Mouse (Mus musculus): ENCODE measurements around the gene Efcab7. TPM values are rescaled to one million over a fixed set of nuclear protein-coding genes. Genes with fewer than 3 reads are reported as not detected.

Efcab7 gene
- polyA plus RNA-seq (2012; ENCODE audit: insufficient read depth, insufficient read length, missing spikeins): 2.2 and 3.1 TPM in 2 replicates

- H3K27ac ChIP-seq (replicated peaks; ENCODE audit: low read depth, low read length): 0 out of 2 replicates have a peak within 1 kb of the TSS, but pooled peaks have one; percentile 61
- H3K4me3 ChIP-seq (ENCODE audit: insufficient read depth, low read depth, low read length): peak within 1 kb of the TSS; percentile 85
- no peaks in the 10 kb centered on the region for H3K4me1 ChIP-seq (ENCODE audit: control insufficient read depth, insufficient read depth, insufficient read length, low read length)
These were observed at the start of gene Efcab7 for GRCm38 (mm10) chr4:99829094-99830073. Gene Efcab7, plus strand, starts transcription at chr4:99829198.

GRCm38 (mm10) chr4:99792365-99792764, 36.6 kb upstream of the Efcab7 start:
- H3K4me1 ChIP-seq (ENCODE audit: control insufficient read depth, insufficient read depth, insufficient read length, low read length): no peaks in the 10 kb centered on the region
- no peak overlapping the region for H3K27ac ChIP-seq (replicated peaks; ENCODE audit: low read depth, low read length)
- no peak overlapping the region for H3K4me3 ChIP-seq (ENCODE audit: insufficient read depth, low read depth, low read length)

DNA sequence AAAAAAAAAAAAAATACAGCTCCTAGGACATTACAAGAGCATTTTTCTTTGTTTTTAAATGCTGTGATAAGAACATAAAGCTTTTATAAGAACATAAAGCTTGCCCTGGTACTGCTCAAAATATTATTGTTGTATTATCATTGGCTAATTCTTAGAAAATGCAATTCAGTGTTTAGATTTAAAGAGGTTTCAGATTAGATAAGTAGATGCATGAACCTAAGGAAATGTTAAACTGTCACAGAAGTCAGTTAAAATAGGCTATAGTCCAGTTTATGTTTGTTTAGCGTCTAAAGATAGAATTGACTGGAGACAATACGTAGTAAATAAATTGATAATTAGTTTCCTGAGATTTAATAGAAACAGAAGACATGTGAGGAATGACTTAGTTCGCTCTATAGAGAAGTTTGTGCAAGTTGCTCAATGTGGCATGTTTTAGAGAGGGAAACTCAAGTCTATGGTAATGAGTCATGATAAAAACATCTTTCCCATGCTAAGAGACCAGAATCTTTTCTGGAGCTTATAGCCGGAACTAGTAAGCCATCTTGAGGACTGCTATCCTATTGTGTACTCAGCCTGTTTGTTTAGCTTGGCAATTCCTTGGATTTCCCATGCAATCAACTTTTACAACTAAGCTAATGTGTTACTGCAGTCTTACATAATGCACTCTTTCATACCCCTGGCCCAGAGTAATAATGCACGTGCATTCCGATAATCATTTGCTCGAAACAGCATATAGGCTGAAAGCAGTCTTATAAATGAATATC, 12.1 kb upstream of the Efcab7 start:
- no peak overlapping the region for H3K4me3 ChIP-seq (ENCODE audit: insufficient read depth, low read depth, low read length)
- no peaks in the 10 kb centered on the region for H3K4me1 ChIP-seq (ENCODE audit: control insufficient read depth, insufficient read depth, insufficient read length, low read length)
- no peak overlapping the region for H3K27ac ChIP-seq (replicated peaks; ENCODE audit: low read depth, low read length)

DNA sequence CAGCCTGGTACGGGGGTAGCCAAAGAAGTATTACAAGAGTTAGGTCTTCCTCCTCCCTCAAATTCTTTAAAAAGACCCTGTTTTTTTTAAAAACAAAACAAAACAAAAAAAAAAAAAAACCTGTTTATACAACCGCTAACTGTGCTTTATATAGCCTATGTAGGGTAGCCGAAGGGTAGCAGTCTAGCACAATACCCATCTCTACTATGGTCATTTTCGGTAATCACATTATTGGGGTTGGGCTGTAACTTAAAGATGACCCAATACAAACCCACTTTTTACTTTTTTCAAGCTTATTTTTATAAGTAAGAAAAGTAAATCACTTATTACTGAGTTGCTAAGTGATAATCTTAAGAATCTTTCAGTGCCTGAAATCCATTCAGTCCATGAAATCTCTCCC, 661 bp upstream of the Efcab7 start:
- H3K27ac ChIP-seq (replicated peaks; ENCODE audit: low read depth, low read length): no peak overlapping the region
- H3K4me3 ChIP-seq (ENCODE audit: insufficient read depth, low read depth, low read length): no peak overlapping the region
- H3K4me1 ChIP-seq (ENCODE audit: control insufficient read depth, insufficient read depth, insufficient read length, low read length): no peaks in the 10 kb centered on the region

- peak overlapping the region; percentile 85 for H3K4me3 ChIP-seq (ENCODE audit: insufficient read depth, low read depth, low read length)
- H3K4me1 ChIP-seq (ENCODE audit: control insufficient read depth, insufficient read depth, insufficient read length, low read length): no peaks in the 10 kb centered on the region
- no peak overlapping the region for H3K27ac ChIP-seq (replicated peaks; ENCODE audit: low read depth, low read length)
These were observed 282 bp upstream of the Efcab7 start for GRCm38 (mm10) chr4:99828739-99829093.

DNA sequence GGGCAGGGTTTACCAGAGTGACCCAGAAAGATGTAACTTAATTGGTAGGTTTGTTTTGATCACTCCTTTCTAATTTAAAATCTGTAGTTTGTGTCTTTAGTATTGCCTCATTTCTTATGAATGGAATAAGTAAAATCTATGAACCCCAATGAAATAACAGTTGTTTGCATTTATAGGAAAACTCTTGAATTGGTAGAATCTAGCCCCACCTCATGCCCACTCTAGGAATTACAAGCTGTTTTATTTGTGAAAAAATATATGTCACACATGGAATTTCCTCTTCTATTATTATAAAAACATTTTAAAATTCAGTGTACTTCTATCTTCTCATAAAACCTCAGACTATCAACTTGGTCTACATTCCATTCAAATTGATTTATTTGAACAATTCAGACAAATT, 52.9 kb downstream of the Efcab7 start:
- Histone ChIP-seq H3K27ac (replicated peaks; ENCODE audit: low read depth, low read length) (no peak overlapping the region), H3K4me3 (ENCODE audit: insufficient read depth, low read depth, low read length) (no peak overlapping the region), H3K4me1 (ENCODE audit: control insufficient read depth, insufficient read depth, insufficient read length, low read length) (no peaks in the 10 kb centered on the region)

DNA sequence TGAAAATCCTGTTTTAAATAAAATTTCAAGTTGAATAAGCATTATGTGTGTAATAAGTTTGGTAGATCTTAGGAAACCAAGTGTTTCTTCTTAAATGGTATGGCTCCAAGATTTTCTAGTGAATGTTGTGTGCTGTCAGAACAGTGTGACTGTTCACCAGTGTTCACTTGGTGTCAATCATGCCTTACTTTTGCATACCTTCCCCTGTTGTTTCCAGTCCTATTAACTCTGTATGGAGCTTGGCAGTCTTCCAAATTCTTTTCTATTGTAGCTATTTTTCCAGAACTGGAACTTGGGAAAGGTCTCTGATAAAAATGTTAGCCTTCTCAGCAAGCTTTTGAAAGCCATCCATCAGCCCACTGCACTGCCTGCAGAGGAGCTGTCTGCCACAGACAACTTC, 53.4 kb downstream of the Efcab7 start:
- H3K4me1 ChIP-seq (ENCODE audit: control insufficient read depth, insufficient read depth, insufficient read length, low read length): no peaks in the 10 kb centered on the region
- H3K4me3 ChIP-seq (ENCODE audit: insufficient read depth, low read depth, low read length): no peak overlapping the region
- no peak overlapping the region for H3K27ac ChIP-seq (replicated peaks; ENCODE audit: low read depth, low read length)

- Histone ChIP-seq H3K4me3 (ENCODE audit: insufficient read depth, low read depth, low read length) (no peak overlapping the region), H3K4me1 (ENCODE audit: control insufficient read depth, insufficient read depth, insufficient read length, low read length) (no peaks in the 10 kb centered on the region), H3K27ac (replicated peaks; ENCODE audit: low read depth, low read length) (no peak overlapping the region)
These were observed 85.0 kb downstream of the Efcab7 start for GRCm38 (mm10) chr4:99913894-99914451.

- H3K27ac ChIP-seq (replicated peaks; ENCODE audit: low read depth, low read length): no peak overlapping the region
- peaks cover 2% of the 10 kb centered on the region; the same call in 1 of the 2 replicates for H3K4me1 ChIP-seq (ENCODE audit: control insufficient read depth, insufficient read depth, insufficient read length, low read length)
- H3K4me3 ChIP-seq (ENCODE audit: insufficient read depth, low read depth, low read length): no peak overlapping the region
These were observed 97.4 kb downstream of the Efcab7 start for GRCm38 (mm10) chr4:99926380-99926779.

- Histone ChIP-seq H3K4me1 (ENCODE audit: control insufficient read depth, insufficient read depth, insufficient read length, low read length) (peaks cover 11% of the 10 kb centered on the region), H3K4me3 (ENCODE audit: insufficient read depth, low read depth, low read length) (no peak overlapping the region), H3K27ac (replicated peaks; ENCODE audit: low read depth, low read length) (no peak overlapping the region)
These were observed 99.5 kb downstream of the Efcab7 start for GRCm38 (mm10) chr4:99928521-99928920.

DNA sequence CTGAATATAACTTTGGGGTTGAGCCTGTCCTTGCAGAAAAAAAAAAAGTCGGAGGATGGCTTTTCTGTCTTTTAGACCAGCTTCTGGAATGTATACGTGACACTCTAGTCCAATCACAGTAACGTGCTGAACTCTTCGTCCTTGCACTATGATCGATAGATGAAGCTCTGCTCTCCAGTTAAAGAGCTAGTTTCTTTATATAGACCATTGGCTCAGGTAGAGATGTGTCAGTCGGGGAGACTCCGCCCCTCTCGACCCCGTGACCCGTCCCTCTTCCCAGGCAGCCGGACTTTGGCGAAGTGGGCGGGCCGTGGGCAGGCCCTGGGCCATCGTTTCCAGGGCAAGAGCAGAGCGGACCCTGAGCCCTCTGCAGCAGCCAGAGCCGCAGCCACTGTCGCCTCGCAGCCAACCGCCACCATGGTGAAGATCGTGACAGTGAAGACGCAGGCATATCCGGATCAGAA, 100.2 kb downstream of the Efcab7 start, which contains the start of gene Pgm1:
Pgm1 (plus strand) TSS at position 266 of the 464 bp plus-strand sequence.
- Histone ChIP-seq H3K4me1 (ENCODE audit: control insufficient read depth, insufficient read depth, insufficient read length, low read length) (peaks cover 11% of the 10 kb centered on the region), H3K4me3 (ENCODE audit: insufficient read depth, low read depth, low read length) (peak within 1 kb of the TSS; percentile 92), H3K27ac (replicated peaks; ENCODE audit: low read depth, low read length) (peak within 1 kb of the TSS; percentile 86)

- Histone ChIP-seq H3K27ac (replicated peaks; ENCODE audit: low read depth, low read length) (peak within 1 kb of the TSS; percentile 90), H3K4me3 (ENCODE audit: insufficient read depth, low read depth, low read length) (peak within 1 kb of the TSS; percentile 92), H3K4me1 (ENCODE audit: control insufficient read depth, insufficient read depth, insufficient read length, low read length) (peaks cover 12% of the 10 kb centered on the region)
These were observed 100.9 kb downstream of the Efcab7 start, which contains the start of gene Itgb3bp for GRCm38 (mm10) chr4:99929613-99930517. Gene Itgb3bp, minus strand, starts transcription at chr4:99929813.

DNA sequence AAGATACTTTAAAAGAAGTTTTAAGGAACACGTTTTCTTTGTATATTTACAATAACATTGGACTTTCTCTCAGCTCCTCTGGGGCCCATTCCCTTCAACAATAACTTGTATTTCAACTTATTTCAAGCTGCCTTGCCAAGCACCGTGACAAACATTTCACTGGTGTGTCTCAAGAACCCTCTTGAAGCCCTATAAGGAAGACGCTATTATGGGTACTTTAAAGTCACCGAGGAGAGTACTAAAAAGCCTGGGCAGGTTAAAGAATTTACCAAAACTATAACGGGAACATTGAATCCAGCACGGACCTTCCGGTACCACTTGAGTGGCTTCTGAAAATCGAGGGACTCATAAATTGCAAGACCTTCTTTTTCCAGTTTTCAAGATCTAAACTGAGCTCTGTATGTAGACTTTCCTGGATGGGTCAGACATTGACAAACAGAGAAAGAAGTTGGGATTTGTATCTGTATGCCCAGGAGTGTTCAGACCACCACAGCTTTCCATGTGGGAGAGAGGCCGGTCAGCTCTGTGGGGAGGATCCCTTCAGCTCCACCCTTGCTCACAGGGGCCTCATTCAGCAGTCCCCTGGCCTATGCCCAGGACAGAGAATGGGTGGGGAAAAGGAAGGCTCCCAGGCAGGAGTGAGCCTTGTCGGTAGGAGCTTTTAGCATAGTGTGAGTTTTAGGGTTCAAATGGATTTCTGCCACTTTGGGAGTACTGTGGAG, 101.7 kb downstream of the Efcab7 start:
- H3K27ac ChIP-seq (replicated peaks; ENCODE audit: low read depth, low read length): peak overlapping the region; percentile 90
- H3K4me1 ChIP-seq (ENCODE audit: control insufficient read depth, insufficient read depth, insufficient read length, low read length): peaks cover 13% of the 10 kb centered on the region
- peak overlapping the region; percentile 56 for H3K4me3 ChIP-seq (ENCODE audit: insufficient read depth, low read depth, low read length)

DNA sequence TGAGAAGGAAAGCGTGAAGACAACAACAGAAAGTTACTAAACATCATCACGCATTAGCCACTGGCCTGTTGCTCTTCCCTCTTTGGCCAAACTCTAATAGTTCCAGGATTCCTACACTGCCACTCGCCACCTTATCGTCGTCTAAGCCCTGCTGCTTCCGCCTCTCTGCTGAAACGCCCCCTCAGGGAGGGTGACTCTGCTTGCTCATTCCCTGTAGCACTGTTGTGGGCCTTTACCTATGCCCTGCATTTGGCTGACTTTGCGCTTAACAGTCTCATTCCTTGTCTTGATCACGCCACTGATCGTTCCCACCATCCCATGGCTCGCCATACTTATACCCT, 102.2 kb downstream of the Efcab7 start:
- H3K27ac ChIP-seq (replicated peaks; ENCODE audit: low read depth, low read length): peak overlapping the region; percentile 90
- peaks cover 14% of the 10 kb centered on the region for H3K4me1 ChIP-seq (ENCODE audit: control insufficient read depth, insufficient read depth, insufficient read length, low read length)
- peak overlapping the region; percentile 56 for H3K4me3 ChIP-seq (ENCODE audit: insufficient read depth, low read depth, low read length)

Measured in brown adipose tissue, adult 24 weeks (tissue).